Mouse (Mus musculus) kidney, embryonic 14.5 days (tissue): ENCODE measurements at regions not wholly inside any gene's neighbourhood (a gene's known extent, or its start where the extent isn't known, plus 50 kb on each side); places are given as distances from the start of the nearest gene placed in this dataset.

ENCODE experiments used
- ATAC-seq: fragments of 200-750 bp; cut with Nextera tagmentation; 2 replicates; pipeline ENCODE4 v1.8.0; 2017; ENCODE audit warnings: moderate number of reproducible peaks, mild to moderate bottlenecking, moderate TSS enrichment, moderate library complexity; ENCODE audit not compliant: low FRiP score, low TSS enrichment
- H3K27ac ChIP-seq: fragments of 300-500 bp; sonication (generic); 2 replicates; pipeline ENCODE4 v1.5.1; 2014; ENCODE audit warnings: low read depth, mild to moderate bottlenecking, low read length, moderate library complexity, mixed read lengths
- H3K27me3 ChIP-seq: fragments of 300-500 bp; sonication (generic); 2 replicates; pipeline ENCODE4 v1.6.1; 2014; ENCODE audit warnings: mild to moderate bottlenecking, low read length; ENCODE audit not compliant: control insufficient read depth, insufficient read depth
- H3K36me3 ChIP-seq: fragments of 300-500 bp; sonication (generic); 2 replicates; pipeline ENCODE4 v1.6.1; 2014; ENCODE audit warnings: low read length, mixed read lengths; ENCODE audit not compliant: control insufficient read depth, insufficient read depth
- H3K4me1 ChIP-seq: fragments of 300-500 bp; sonication (generic); 2 replicates; pipeline ENCODE4 v1.6.1; 2014; ENCODE audit warnings: low read length, mixed read lengths; ENCODE audit not compliant: control insufficient read depth, insufficient read depth
- H3K4me2 ChIP-seq: fragments of 300-500 bp; sonication (generic); replicated peaks from 2 replicates; pipeline ENCODE4 v1.6.1; 2014; ENCODE audit warnings: low read depth, mild to moderate bottlenecking, low read length
- H3K4me3 ChIP-seq: fragments of 300-500 bp; sonication (generic); 2 replicates; pipeline ENCODE4 v1.5.1; 2014; ENCODE audit warnings: mild to moderate bottlenecking, low read length
- H3K9ac ChIP-seq: fragments of 300-500 bp; sonication (generic); 2 replicates; pipeline ENCODE4 v1.6.1; 2014; ENCODE audit warnings: low read depth, mild to moderate bottlenecking, low read length, moderate library complexity
- H3K9me3 ChIP-seq: fragments of 300-500 bp; sonication (generic); 2 replicates; pipeline ENCODE4 v1.6.1; 2016; ENCODE audit warnings: low read length; ENCODE audit not compliant: control insufficient read depth
- WGBS: fragments of 180-500 bp; shearing (Covaris S2); extraction: QIAGEN DNeasy Blood & Tissue Kit; methylation state at CpG from one replicate; pipeline ENCODE4 v1.1.7; 2014; 5-methylcytosine and 5-hydroxymethylcytosine counted together

DNA sequence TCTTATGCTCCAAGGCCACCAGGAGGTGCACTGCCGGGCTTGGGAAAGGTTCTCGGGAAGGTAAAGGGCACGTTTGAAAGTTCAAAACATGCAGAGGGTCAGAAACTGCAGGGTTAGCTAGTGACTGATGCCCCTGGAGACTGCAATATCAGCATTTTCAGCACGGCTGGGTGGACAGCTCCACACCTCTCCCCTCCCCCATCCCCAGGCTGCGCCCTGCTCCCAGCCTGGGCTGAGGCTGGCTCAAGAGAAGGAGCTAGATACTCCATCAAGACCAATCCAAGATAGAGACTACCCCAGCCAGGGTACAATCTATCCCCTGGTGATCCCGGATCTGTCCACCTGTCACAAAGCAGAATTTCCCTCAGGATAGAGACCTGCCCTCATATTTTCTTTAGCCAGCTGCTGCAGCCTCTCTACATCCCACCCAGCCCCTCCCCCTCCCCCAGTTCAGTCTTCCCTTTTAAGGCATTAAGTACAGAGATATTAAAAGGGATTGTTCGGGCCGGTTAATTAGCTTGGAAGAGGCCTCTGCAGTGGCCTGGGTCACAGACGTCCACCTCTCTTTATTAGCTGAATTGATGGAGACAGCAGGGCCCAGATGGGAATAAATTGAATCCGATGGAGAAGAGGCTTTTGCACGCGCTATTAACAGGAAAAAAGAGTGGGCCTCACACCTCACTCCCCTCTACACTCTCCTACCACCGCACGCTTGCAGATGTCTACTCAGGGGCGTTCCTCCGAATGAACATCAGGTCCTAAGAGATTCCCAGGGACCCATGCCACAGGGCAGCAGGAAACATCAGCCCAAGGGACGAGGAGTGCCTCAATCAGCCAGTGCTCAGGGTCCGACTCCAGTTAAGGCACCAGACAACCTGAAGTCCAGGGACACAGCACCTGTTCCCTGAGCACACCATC, 119.8 kb downstream of the Plxna1 start:
- peak; percentile 68; the same call in 1 of the 2 replicates for ATAC-seq
- no peak overlapping the region for H3K4me2 ChIP-seq

DNA sequence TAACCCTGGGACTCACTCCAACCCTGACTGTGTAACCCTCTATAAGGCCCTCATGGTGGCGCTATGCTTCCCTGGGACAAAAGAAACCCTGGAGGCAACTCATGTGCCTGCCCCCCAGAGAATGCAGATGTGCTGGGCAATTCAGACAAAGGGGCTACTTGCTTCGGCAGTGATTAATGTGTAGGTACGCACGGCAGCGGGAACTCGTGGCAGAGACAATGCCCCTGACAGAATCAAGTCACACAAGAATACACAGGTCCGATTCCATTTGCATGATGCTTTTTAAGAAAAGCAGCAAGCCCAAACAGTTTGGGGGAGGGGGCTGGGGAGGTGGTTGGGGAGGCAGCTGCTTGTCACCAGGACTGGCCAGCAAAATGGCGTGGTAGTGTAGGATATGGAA, 116.9 kb downstream of the Plxna1 start:
- no peak overlapping the region for H3K4me2 ChIP-seq
- H3K4me1 ChIP-seq: no peaks in the 10 kb centered on the region
- no peak overlapping the region for H3K27ac ChIP-seq
- H3K4me3 ChIP-seq: no peak overlapping the region
- 67% methylated on average over 8 of the region's 8 CpGs for WGBS
- H3K27me3 ChIP-seq: no peaks in the 10 kb centered on the region
- H3K9ac ChIP-seq: no peak overlapping the region
- no peak for ATAC-seq
- no peaks in the 10 kb centered on the region for H3K9me3 ChIP-seq
- H3K36me3 ChIP-seq: no peaks in the 10 kb centered on the region

More for the DNA sequence above, 119.8 kb downstream of the Plxna1 start:
- Histone ChIP-seq H3K27ac (no peak overlapping the region), H3K9ac (no peak overlapping the region), H3K4me1 (no peaks in the 10 kb centered on the region), H3K4me3 (no peak overlapping the region), H3K36me3 (no peaks in the 10 kb centered on the region), H3K27me3 (no peaks in the 10 kb centered on the region), H3K9me3 (no peaks in the 10 kb centered on the region)
- WGBS: 25% methylated on average over 17 of the region's 18 CpGs

DNA sequence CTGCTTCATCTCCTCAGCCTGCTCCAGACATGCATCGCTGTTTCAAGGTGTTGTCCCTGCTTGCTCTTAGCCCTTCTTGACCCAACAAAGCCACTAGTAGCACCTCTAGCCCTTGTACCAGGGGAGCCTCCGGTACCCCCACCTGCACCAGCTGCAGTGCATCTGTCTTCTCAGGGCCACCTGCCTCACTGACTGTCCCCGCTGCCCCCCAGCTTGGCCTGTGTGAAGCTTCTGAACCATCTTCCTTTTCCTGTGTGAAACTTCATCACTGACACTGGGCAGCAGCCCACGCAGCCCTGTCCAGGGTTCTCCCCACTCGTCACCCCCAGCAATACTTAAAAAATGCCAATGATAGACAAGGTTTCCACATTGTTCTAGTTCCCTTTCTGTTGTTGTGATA, 116.2 kb downstream of the Plxna1 start:
- Histone ChIP-seq H3K4me1 (no peaks in the 10 kb centered on the region), H3K4me2 (no peak overlapping the region), H3K9ac (no peak overlapping the region), H3K27ac (no peak overlapping the region), H3K9me3 (no peaks in the 10 kb centered on the region), H3K36me3 (no peaks in the 10 kb centered on the region), H3K4me3 (no peak overlapping the region), H3K27me3 (no peaks in the 10 kb centered on the region)
- WGBS: 82% methylated on average over 5 of the region's 5 CpGs
- no peak for ATAC-seq

DNA sequence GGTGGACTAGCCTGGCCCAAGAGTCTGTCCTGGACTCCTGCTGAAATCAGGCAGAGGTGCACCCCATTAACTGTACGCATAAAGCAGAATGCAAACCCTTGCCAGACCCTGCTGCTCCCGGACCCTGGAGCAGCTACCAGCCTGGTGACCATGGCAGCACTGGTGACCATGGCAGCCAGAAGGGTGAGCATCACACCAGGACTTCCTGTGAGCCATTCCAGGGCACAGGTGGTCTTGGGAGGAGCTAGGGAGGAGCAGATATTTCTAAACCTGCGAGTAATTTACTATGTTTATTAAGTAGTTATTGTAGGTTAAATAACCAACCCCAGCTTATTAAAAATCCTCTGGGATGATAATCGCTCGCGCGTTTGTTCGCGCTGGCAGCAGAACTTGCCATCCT, 113.8 kb downstream of the Plxna1 start:
- ATAC-seq: no peak
- Histone ChIP-seq H3K27me3 (no peaks in the 10 kb centered on the region), H3K27ac (no peak overlapping the region), H3K4me3 (no peak overlapping the region), H3K36me3 (no peaks in the 10 kb centered on the region), H3K4me1 (no peaks in the 10 kb centered on the region), H3K9ac (no peak overlapping the region), H3K4me2 (no peak overlapping the region), H3K9me3 (no peaks in the 10 kb centered on the region)
- 89% methylated on average over 9 of the region's 9 CpGs for WGBS

DNA sequence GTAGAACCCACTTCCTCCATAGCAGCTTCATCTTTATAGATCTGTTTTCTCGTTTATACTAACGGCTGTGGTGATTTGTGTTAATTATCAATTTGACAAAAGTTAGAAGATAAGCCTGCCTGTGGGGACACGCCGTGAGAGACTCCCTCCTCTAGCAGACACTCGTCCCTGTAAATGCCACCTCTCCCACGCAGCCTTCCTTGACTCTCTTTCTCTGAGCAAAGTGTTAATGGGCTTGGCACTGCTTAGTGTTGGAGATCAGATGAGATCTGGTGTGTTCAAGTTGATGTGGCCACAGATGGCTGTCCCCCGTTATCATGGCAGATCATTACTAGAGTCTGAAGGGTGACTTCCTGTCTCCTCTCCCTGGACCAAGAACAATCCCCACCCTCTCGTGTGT, 113.1 kb downstream of the Plxna1 start:
- 83% methylated on average over 8 of the region's 8 CpGs for WGBS
- no peak overlapping the region for H3K27ac ChIP-seq
- no peaks in the 10 kb centered on the region for H3K9me3 ChIP-seq
- H3K9ac ChIP-seq: no peak overlapping the region
- no peak for ATAC-seq
- H3K36me3 ChIP-seq: no peaks in the 10 kb centered on the region
- H3K4me2 ChIP-seq: no peak overlapping the region
- H3K4me3 ChIP-seq: no peak overlapping the region
- H3K4me1 ChIP-seq: no peaks in the 10 kb centered on the region
- no peaks in the 10 kb centered on the region for H3K27me3 ChIP-seq

DNA sequence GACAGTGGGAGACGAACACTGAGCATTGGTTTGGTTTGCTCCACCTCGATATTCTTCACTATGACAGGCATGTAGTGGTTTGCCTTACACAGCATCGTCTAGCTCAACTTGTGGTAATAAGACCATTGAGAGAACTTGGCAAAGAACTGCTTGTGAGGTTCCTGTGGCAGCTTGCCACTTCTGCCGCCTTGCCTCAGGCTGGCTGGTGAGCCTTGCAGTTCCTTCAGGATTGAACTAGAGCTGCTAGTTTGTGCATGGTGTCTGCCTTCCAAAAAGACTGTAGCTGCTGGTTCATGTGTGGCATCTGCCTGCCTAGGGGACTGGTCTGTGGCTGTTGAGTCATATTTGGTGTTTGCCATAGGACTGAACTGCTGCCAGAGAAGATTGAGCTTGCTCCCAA, 110.8 kb downstream of the Plxna1 start:
- Histone ChIP-seq H3K4me1 (no peaks in the 10 kb centered on the region), H3K36me3 (no peaks in the 10 kb centered on the region), H3K4me3 (no peak overlapping the region), H3K9me3 (no peaks in the 10 kb centered on the region), H3K9ac (no peak overlapping the region), H3K27me3 (no peaks in the 10 kb centered on the region), H3K4me2 (no peak overlapping the region), H3K27ac (no peak overlapping the region)
- 81% methylated on average over 4 of the region's 4 CpGs for WGBS
- no peak for ATAC-seq

DNA sequence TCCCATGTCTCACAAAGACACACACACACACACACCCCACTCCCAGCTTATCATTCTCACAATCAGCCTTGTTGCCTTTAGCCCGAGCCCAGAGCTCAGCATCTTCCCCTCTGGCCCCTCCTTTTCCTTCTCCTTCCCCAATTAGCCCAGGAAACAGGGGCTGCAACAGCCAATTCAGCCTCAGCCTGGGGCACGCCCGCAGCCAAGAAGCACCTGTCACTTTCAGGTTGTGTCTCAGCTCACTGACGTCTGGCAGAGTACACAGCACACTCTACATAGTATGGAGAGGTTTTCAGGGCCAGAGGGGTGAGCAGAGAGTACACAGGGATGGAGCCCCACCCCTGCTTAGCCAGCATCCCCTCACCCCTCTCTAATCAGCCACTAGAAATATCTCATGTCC, 106.4 kb downstream of the Plxna1 start:
- H3K36me3 ChIP-seq: no peaks in the 10 kb centered on the region
- ATAC-seq: no peak
- no peaks in the 10 kb centered on the region for H3K9me3 ChIP-seq
- H3K4me3 ChIP-seq: no peak overlapping the region
- no peak overlapping the region for H3K9ac ChIP-seq
- H3K27me3 ChIP-seq: no peaks in the 10 kb centered on the region
- 47% methylated on average over 4 of the region's 4 CpGs for WGBS
- H3K27ac ChIP-seq: no peak overlapping the region
- H3K4me1 ChIP-seq: no peaks in the 10 kb centered on the region
- H3K4me2 ChIP-seq: no peak overlapping the region

DNA sequence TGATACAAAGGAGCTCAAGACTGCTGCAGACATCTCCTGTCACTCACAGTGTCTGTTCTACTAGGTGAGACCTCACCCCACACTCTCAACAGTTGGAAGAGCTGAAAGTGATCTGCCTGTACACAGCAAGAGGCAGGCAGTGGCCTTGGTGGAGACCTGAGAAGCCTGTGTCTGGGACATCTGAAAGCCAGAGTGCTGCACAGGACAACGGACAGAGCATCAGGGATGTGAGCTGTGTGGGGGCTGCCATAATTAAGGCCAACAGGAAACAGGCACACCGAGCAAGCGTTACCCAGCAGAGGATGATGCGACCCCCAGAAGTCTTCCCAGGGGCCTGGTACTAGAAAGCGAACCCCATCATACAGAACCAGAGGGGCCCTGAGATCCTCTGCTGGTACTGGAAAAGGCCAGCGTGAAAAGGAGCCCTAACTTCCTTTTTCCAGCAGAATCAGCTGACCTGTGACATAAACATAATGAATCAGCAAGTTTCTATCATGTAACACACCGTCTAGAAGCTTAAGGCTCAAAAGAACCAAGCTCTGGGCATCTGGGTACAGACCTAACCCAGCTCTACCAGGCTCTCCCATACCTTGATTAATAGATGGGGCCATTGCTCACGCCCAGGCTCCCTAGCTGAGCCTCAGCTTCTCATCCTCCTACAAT, 105.7 kb downstream of the Plxna1 start:
- H3K4me1 ChIP-seq: no peaks in the 10 kb centered on the region
- ATAC-seq: no peak
- H3K4me3 ChIP-seq: no peak overlapping the region
- H3K4me2 ChIP-seq: no peak overlapping the region
- no peaks in the 10 kb centered on the region for H3K27me3 ChIP-seq
- no peaks in the 10 kb centered on the region for H3K9me3 ChIP-seq
- H3K36me3 ChIP-seq: no peaks in the 10 kb centered on the region
- H3K9ac ChIP-seq: no peak overlapping the region
- WGBS: 58% methylated on average over 8 of the region's 8 CpGs
- H3K27ac ChIP-seq: no peak overlapping the region

DNA sequence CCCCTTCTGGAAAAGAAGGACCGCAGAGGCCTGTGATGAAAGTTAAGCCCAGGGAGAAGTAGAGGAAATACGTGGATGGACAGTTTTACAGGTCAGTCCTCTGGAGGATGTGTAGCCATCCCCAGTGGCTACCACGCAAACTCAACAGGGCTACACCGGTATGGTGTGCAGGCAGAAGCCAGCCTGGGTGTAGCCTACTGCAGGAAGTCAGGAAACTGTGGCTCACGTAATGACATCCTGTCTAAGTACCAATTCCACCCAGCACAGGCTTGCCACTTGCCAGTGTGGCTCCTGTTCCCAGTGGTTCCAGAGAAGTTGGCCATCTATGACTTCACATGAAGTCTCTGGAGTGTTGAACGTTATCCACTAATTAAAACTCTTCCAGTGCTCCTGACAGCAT, 105.0 kb downstream of the Plxna1 start:
- no peak for ATAC-seq
- H3K4me3 ChIP-seq: no peak overlapping the region

More for the DNA sequence above, 105.0 kb downstream of the Plxna1 start:
- Histone ChIP-seq H3K36me3 (no peaks in the 10 kb centered on the region), H3K27me3 (no peaks in the 10 kb centered on the region), H3K9me3 (no peaks in the 10 kb centered on the region), H3K9ac (no peak overlapping the region), H3K4me1 (no peaks in the 10 kb centered on the region), H3K4me2 (no peak overlapping the region), H3K27ac (no peak overlapping the region)
- 83% methylated on average over 6 of the region's 6 CpGs for WGBS
